Mouse (Mus musculus) brown adipose tissue, adult 24 weeks (tissue): ENCODE results near the gene Mtmr1. TPM values are rescaled to one million over a fixed set of nuclear protein-coding genes. Genes with fewer than 3 reads are reported as not detected.
A peak's percentile ranks its signal among the peaks of the same experiment; 100 is the strongest.
"Not testable (repeated sequence)": the region's sequence is repeated elsewhere in the genome, so short reads cannot be mapped to it uniquely, and the experiment has no call there.

ENCODE experiments used
- H3K27ac ChIP-seq: fragments of 200-500 bp; replicated peaks from 2 replicates; pipeline ENCODE4 v1.5.1; 2012; ENCODE audit warnings: low read depth, mild to moderate bottlenecking, low read length
- H3K4me1 ChIP-seq: fragments of 200-500 bp; 2 replicates; pipeline ENCODE4 v1.6.1; 2012; ENCODE audit warnings: low read length, mixed read lengths; ENCODE audit not compliant: control insufficient read depth, insufficient read depth, insufficient read length
- H3K4me3 ChIP-seq: fragments of 200-500 bp; 2 replicates; pipeline ENCODE4 v1.5.1; 2012; ENCODE audit warnings: low read depth, mild to moderate bottlenecking, low read length, moderate library complexity; ENCODE audit not compliant: insufficient read depth
- polyA plus RNA-seq: library from polyadenylated mRNA; stranded (reverse); fragments of >200 nt; gene quantifications from 2 replicates; pipeline ENCODE4 v1.2.4, GENCODE M21; 2012; ENCODE audit not compliant: missing spikeins, insufficient read depth, insufficient read length

The Mtmr1 gene
- polyA plus RNA-seq, result 22.5 and 30.2 TPM in 2 replicates

- Histone ChIP-seq H3K4me3 (peak within 1 kb of the TSS; percentile 95), H3K27ac (peak within 1 kb of the TSS; percentile 77; the same call in 1 of the 2 replicates), H3K4me1 (peaks cover 3% of the 10 kb centered on the region)
Observed at GRCm38 (mm10) chrX:71364554-71364991, at the start of gene Mtmr1. Mtmr1 (plus strand) TSS chrX:71364760.

- Histone ChIP-seq H3K27ac (no peak overlapping the region), H3K4me1 (no peaks in the 10 kb centered on the region), H3K4me3 (no peak overlapping the region)
Observed at GRCm38 (mm10) chrX:71352033-71352432, 12.5 kb upstream of the Mtmr1 start.

GRCm38 (mm10) chrX:71355331-71355730 lies 9.2 kb upstream of the Mtmr1 start:
- Histone ChIP-seq H3K4me1 (no peaks in the 10 kb centered on the region), H3K4me3 (no peak overlapping the region), H3K27ac (no peak overlapping the region)

- H3K4me3 ChIP-seq, H3K27ac ChIP-seq, H3K4me1 ChIP-seq: not testable (repeated sequence)
Observed at GRCm38 (mm10) chrX:71361793-71362192, 2.8 kb upstream of the Mtmr1 start.

- peaks cover 3% of the 10 kb centered on the region for H3K4me1 ChIP-seq
- peak overlapping the region; percentile 95 for H3K4me3 ChIP-seq
- H3K27ac ChIP-seq, result no peak overlapping the region
Observed at GRCm38 (mm10) chrX:71364062-71364461, 498 bp upstream of the Mtmr1 start.

- peaks cover 3% of the 10 kb centered on the region for H3K4me1 ChIP-seq
- peak overlapping the region; percentile 60; the same call in 1 of the 2 replicates for H3K27ac ChIP-seq
Observed at GRCm38 (mm10) chrX:71365011-71365410, 451 bp downstream of the Mtmr1 start.

GRCm38 (mm10) chrX:71365510-71365909 lies 950 bp downstream of the Mtmr1 start:
- peak overlapping the region; percentile 95 for H3K4me3 ChIP-seq
- no peak overlapping the region; the same call in 1 of the 2 replicates for H3K27ac ChIP-seq
- H3K4me1 ChIP-seq, result peaks cover 3% of the 10 kb centered on the region

More at GRCm38 (mm10) chrX:71365011-71365410, 451 bp downstream of the Mtmr1 start:
- peak overlapping the region; percentile 95 for H3K4me3 ChIP-seq

- H3K4me3 ChIP-seq, result no peak overlapping the region
- H3K27ac ChIP-seq, result no peak overlapping the region
- peaks cover 3% of the 10 kb centered on the region for H3K4me1 ChIP-seq
Observed at GRCm38 (mm10) chrX:71366973-71367372, 2.4 kb downstream of the Mtmr1 start.

GRCm38 (mm10) chrX:71376781-71377180 lies 12.2 kb downstream of the Mtmr1 start:
- no peak overlapping the region for H3K4me3 ChIP-seq
- no peaks in the 10 kb centered on the region for H3K4me1 ChIP-seq
- no peak overlapping the region for H3K27ac ChIP-seq

- no peak overlapping the region for H3K4me3 ChIP-seq
- H3K27ac ChIP-seq, result no peak overlapping the region
- no peaks in the 10 kb centered on the region for H3K4me1 ChIP-seq
Observed at GRCm38 (mm10) chrX:71378435-71378834, 13.9 kb downstream of the Mtmr1 start.

- Histone ChIP-seq H3K4me1 (no peaks in the 10 kb centered on the region), H3K27ac (no peak overlapping the region), H3K4me3 (no peak overlapping the region)
Observed at GRCm38 (mm10) chrX:71381571-71381970, 17.0 kb downstream of the Mtmr1 start.

GRCm38 (mm10) chrX:71396326-71396725 lies 31.8 kb downstream of the Mtmr1 start:
- H3K4me3 ChIP-seq, result no peak overlapping the region
- H3K27ac ChIP-seq, result no peak overlapping the region
- H3K4me1 ChIP-seq, result no peaks in the 10 kb centered on the region

GRCm38 (mm10) chrX:71406290-71406689 lies 41.7 kb downstream of the Mtmr1 start:
- no peaks in the 10 kb centered on the region for H3K4me1 ChIP-seq
- no peak overlapping the region for H3K4me3 ChIP-seq
- H3K27ac ChIP-seq, result no peak overlapping the region

GRCm38 (mm10) chrX:71408386-71408785 lies 43.8 kb downstream of the Mtmr1 start:
- H3K4me1 ChIP-seq, result no peaks in the 10 kb centered on the region
- H3K4me3 ChIP-seq, result no peak overlapping the region
- H3K27ac ChIP-seq, result no peak overlapping the region

- Histone ChIP-seq H3K4me1 (no peaks in the 10 kb centered on the region), H3K4me3 (no peak overlapping the region), H3K27ac (no peak overlapping the region)
Observed at GRCm38 (mm10) chrX:71412776-71413175, 48.2 kb downstream of the Mtmr1 start.

- H3K4me1 ChIP-seq, result no peaks in the 10 kb centered on the region
- H3K4me3 ChIP-seq, result no peak overlapping the region
- no peak overlapping the region for H3K27ac ChIP-seq
Observed at GRCm38 (mm10) chrX:71413616-71414015, 49.1 kb downstream of the Mtmr1 start.
